Mouse (Mus musculus) kidney, postnatal 14 days (tissue): ENCODE results near the gene Lin7b.
"Not testable (repeated sequence)": the region's sequence is repeated elsewhere in the genome, so short reads cannot be mapped to it uniquely, and the experiment has no call there.

Experiments
- DNase-seq: peaks from one replicate; pipeline ENCODE4 v3.0.0; 2022; ENCODE audit warnings: mixed read lengths

Gene Lin7b

DNA sequence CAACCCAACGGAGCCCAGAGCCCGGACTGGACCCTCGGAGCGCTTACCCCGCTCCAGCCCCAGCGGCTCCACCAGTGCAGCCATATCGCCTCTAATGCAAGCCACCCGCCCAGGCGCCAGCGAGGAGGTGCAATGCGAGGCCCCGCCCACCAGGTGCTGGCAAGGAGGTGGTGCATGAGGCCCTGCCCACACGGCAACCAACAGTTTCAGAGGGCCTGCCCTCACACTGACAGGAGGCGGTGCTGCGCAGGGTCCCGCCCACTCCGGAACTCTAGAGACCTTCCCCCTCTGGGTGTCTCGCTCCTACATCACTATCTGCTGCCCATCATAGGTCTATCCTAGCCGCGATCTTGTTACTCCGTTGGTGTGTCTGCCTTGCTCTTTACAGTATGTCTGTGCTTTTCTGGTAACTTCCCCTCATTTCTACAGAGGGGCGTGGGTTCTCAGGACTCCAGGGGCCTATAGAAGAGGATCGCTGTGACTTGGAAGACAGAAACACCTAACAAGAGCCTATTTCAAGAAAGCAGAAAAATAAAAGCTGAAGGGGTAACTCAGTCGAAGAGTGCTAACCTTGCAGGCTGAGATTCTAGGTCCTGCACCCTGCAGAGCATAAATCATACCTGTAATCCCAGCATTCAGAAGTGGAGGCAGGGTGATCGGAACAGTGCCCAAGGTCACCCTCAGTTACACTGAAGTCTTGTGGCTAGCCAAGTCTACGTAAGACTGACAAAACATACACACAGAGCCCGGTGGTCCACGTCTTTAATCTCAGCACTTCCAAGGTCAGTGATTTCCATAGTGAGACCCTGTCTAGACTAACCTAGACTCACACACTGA is at the start of gene Lin7b:
Lin7b (minus strand) TSS at position 109 of the 837 bp plus-strand sequence.
- DNase-seq, result peak; percentile 92

DNA sequence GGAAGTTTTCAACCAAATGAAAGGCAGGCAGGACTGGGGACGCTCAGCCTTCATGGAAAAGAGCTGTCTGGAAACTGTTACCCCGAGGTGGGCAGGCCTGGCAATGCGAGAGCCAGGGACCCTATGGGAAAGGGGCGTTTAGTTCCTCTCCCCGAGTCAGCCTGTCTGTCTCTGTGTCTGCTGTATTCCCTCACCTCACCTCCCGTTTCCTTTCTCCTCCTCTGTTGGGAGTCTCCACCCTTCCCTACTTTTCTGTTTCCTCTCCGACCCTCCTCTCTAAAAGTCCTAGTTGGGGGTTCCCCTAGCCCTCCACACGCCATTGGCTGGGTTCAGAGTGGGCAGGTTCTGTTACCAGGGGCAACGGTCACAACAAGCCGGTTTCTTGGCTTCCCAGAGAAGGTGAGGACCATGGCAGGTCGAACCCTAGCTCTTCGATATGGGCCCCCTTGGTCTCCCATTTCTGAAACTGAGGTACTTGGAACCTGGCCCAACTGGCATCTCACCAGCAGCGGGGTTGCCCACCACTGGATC is 47.6 kb upstream of the Lin7b start:
- no peak for DNase-seq

DNA sequence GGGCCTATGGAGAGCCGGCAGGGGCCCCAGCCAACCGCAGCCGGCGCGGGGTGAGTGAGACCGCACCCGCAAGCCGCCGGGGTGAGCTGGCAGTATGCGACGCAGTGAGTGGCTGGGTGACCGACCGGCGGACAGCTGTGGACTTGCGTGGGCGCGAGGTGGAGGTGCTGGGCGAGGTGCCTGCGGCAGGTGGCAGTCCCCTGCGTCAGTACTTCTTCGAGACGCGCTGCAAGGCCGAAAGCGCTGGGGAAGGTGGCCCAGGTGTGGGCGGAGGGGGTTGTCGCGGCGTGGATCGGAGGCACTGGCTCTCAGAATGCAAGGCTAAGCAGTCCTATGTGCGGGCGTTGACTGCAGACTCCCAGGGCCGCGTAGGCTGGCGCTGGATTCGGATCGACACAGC is 45.3 kb upstream of the Lin7b start:
- DNase-seq, result no peak

DNA sequence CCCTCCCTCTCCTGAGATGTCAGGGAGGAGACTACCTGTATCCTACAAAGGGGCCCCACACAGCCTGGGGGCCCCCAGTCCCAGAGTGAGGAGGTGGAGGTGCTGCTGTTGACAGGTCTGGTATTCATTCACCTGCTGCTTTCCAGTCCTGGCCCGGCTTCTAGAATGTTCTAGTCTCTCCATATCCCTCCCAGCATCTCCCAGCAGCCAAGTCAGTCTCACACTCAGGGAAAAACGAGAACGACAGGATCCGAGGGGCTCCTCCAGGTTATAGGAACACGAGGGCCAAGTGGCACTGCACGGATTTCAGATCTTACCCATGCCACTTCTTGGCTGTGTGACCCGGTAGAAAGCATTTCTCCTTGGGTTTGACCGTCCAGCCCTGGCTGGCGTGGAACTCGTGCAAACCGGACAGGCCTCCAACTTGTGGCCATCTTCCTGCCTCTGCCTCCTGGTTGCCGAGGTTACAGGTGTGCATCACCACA is 44.4 kb upstream of the Lin7b start:
- DNase-seq, result no peak

DNA sequence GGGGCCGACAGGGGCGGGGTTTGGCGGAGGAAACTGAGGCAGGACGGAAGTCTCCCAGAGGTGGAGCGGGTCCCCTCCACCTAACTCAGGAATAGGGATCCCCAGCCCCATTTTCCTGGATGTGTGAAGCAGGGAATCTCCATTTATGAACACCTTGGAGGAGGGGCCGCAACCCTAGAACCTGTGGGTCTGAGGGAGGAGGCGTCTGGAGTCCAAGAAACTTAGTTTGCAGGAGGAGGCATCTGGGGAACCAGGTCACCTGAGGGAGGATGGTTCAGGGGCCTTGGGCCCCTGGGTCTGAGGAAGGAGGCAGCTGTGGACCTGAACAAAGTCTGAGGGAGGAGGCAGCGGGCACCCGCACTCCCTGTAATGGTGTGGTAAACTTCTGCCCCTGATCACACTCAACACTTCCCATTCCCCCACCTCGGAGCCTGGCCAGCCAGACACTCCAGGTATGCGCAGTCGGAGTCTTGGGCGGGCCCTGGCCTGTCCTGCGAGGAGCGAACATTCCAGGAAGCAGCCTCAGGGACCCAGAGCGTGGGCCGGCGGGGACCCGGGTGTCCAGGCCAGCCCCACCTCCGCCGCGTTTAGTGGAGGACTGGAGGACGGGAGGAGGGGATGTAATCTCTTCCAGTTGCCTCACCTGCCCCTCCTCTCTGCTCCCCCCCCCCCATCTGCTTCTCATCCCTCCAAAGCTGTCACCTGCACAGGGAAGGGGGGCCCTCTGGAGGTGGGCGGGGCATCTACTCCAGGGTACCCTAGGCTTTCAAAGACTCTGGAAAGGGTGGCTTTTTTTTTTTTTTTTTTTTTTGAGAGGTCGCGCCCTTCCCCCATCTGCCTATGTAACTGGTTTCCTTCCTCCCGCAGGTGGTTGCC is 43.7 kb upstream of the Lin7b start:
- DNase-seq, result peak; percentile 41

DNA sequence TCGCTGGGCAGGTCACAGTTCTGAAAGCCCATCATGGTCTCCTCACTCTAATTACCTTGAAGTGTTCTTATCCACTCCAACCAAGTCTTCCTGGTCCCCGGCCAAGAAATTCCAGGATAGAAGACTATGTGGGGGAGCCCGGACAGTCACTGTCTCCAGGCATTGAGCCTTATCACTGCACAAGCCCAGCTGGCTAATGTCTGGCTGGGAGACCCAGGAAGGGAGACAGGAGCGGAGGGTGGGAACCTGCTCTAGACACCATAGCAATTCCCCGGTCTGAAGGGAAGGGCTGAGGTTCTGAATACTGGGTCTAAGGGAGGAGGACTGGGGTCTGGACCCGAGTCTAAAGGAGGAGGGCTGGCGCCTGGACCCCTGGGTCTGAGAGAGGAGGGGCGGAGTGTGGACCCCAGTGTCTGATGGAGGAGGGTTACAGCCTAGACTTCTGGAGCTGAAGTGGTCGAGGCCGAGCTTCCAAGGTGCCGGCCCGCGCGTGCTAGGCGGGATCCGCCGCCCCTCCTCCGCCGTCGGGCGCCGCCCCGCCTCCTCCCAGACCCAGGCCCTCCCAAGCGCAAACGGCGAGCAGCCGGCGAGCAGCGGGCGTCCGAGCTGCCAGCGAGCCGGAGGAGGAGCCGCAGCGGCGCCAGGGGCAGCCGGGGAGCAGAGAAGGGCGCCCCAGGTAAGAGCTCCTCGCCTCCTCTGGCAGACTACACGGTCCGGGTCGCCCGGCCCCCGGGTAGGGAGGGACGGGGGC is 42.9 kb upstream of the Lin7b start, which contains the start of gene Ntf5:
Ntf5 (plus strand) TSS at position 583 of the 751 bp plus-strand sequence.
- peak; percentile 53 for DNase-seq

DNA sequence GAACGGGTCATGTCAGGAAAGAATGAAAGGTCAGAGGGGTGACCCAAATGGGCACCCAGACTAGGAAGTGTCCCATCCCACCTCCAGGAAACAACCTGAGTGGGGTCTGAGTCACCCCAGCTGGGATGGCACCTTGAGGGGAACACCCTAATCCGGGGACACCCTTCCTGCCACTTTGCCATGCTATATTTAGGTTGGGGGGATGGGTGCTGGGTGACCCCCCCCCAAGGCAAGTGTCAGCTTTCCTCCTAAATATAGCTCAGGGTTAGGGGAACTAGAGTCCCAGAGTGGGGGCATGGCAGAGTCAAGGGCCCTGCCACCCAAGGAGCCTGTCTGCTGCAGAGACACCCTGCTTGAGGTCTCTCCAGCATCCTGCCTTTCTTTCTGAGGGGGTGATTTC is 42.0 kb upstream of the Lin7b start:
- DNase-seq, result no peak

DNA sequence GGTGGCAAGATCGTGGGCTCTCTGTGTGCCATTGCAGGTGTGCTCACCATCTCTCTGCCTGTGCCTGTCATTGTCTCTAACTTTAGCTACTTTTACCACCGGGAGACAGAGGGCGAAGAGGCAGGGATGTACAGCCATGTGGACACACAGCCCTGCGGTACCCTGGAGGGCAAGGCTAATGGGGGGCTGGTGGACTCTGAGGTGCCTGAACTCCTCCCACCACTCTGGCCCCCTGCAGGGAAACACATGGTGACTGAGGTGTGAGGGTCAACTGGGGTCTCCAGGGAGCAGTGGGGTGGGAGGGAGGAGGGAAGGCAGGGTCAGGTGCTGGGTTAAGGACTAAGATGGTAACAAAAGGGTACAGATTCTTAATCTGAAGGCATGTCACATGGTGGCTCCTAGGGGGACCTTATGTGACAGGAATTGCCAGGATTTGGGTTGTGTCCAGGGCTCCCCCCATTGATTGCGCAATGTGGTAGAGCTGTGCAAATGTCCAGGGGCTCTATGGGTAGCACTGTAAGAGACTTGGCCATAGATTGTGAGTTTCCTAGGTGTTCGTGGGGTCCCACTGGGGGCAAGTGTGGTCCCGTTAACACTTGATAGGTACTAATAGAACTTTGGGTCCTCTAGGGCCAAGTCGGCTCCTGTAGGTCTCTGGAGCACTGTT is 39.2 kb upstream of the Lin7b start:
- DNase-seq, result no peak

DNA sequence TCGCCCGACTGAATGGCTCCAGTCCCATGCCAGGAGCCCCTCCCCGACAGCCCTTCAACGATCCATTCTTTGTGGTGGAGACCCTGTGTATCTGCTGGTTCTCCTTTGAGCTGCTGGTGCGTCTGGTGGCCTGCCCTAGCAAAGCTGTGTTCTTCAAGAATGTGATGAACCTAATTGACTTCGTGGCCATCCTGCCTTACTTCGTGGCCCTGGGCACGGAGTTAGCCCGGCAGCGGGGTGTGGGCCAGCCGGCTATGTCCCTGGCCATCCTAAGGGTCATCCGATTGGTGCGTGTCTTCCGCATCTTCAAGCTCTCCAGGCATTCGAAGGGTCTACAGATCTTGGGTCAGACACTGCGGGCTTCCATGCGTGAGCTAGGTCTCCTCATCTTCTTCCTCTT is 38.6 kb upstream of the Lin7b start:
- DNase-seq, result no peak

DNA sequence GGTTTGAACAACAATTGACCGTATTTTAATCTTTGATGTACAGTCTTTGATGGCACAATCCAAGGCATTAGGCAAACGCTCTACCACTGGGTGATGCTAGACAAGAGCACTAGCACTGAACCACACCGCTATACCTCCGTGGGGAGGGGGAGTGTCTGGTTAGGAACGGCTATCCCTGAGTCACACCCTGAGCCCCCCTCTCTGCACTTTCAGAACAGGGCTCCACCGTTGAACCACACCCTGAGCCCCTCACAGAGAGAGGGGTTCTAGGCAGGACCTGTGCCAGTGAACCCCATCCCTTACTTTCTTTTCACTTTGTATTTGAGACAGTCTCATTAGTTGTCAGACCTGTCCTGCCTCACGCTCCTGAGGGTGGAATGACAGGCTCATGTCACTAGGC is 38.0 kb upstream of the Lin7b start:
- DNase-seq, result no peak

DNA sequence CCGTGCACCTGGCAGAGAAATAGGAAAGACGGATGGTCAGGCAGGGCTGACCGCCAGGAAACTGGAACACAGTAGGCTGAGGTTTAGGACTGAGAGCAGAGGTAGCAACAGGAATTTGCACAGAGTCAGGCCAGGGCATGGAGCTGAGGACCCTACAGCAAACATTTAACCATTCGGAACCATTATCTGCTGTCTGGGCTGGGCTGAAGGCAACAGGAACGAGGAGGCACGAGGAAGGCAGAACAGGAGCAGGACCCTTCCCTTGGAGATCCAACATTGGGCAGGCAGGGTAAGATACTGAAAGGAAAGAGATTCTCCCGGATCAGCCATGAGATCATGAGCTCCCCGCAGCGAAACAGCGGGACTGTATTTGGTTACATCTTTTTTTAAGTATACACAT is 37.5 kb upstream of the Lin7b start:
- DNase-seq, result no peak

DNA sequence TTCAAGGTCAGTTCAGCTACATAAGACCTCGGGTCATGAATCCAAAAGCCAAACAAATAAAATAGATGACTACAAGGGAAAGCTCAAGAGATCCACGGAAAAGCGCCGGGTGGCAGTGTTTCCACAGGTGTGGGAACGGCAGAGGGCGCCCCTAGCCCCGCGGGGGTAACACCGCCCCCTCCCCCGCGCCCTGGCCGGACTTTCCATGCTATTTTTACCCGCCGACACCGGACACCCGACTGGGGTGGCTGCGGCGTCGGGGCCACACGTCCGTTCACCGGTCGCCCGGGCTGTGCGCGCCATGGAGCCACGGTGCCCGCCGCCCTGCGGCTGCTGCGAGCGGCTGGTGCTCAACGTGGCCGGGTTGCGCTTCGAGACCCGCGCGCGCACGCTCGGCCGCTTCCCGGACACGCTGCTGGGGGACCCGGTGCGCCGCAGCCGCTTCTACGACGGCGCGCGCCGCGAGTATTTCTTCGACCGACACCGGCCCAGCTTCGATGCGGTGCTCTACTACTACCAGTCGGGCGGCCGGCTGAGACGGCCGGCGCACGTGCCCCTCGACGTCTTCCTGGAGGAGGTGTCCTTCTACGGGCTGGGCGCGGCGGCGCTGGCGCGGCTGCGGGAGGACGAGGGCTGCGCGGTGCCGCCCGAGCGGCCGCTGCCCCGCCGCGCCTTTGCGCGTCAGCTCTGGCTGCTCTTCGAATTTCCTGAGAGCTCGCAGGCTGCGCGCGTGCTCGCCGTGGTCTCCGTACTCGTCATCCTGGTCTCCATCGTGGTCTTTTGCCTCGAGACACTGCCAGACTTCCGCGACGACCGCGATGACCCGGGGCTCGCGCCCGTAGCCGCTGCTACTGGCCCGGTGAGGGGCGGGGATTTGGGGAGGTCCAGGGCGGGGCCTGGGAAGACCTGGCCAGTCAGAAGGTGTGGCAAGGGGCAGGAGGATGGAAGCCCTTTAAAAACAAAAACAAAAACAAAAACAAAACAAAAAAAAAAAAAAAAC is 36.1 kb upstream of the Lin7b start:
- peak; percentile 49 for DNase-seq

DNA sequence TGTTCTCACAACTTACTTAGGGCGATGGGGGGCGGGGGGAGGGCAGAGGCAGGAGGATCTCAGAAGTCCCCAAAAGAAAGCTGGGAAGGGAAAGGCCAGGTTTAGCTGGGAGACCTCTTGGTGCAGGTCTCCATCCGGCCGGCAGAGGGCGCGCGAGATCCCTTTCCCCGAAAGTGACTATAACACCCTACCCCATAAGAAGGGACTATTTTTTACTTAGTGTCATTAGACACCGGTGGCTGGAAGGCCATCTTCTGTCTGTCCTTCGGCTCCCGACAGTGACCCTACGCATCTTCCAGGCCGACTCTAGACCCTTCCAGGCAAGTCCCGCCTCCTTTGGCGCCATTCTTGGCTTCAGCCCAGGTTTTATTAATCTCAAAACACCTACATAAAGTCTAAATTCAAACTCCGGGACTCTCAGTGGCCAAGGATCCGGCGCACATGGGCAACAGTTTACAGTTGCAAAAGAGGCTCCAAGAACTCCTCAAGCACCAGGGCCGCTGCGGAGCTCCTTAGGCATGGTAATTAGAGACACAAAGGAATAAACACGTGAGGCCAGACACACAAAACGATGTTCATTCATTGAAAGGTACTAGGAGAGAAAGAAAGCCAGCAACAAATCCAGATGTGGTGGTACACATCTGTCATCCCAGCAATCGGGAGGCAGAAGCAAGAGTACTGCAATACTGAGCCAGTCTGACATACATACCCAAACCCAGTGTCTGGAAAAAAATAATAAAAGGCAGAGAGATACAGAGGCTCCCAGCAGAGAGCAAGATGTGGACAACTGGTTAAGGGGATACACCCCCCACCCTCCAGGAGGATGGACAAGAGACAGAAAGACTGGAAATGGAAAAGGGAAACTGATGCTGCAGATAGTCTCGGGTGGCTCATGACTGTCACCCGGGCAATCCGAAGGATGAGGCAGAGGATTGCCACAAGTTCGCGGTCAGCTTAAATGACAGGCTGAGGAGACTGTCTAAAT is 35.0 kb upstream of the Lin7b start, which contains the start of gene Kcna7:
Kcna7 (plus strand) TSS at position 563 of the 985 bp plus-strand sequence.
- peak; percentile 75 for DNase-seq

DNA sequence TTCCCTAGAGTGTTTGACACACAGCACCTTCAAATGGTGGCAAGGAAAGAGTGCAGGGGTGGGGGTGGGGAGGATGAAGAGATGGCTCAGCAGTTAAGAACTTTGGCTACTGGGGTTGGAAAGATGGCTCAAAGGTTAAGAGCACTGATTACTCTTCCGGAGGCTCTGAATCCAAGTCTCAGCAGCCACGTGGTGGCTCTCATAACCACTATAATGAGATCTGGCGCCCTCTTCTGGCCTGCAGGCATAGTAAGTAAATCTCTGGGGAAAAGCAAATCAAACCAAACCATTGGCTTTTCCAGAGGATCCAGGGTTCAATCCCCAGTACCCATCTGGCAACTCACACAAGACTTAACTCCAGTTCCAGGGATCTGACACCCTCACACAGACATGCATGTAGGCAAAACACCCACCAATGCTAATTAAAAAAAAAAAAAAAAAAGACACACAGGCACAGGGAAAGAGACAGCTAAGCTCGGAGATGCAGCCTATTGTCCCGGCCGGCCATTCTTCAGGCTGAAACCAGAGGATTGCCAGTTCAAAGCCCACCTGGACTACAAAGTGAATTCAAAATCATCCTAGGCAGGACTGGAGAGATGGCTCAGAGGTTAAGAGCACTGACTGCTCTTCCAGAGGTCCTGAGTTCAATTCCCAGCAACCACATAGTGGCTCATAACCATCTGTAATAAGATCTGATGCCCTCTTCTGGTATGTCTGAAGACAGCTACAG is 33.3 kb upstream of the Lin7b start:
- peak; percentile 78 for DNase-seq

DNA sequence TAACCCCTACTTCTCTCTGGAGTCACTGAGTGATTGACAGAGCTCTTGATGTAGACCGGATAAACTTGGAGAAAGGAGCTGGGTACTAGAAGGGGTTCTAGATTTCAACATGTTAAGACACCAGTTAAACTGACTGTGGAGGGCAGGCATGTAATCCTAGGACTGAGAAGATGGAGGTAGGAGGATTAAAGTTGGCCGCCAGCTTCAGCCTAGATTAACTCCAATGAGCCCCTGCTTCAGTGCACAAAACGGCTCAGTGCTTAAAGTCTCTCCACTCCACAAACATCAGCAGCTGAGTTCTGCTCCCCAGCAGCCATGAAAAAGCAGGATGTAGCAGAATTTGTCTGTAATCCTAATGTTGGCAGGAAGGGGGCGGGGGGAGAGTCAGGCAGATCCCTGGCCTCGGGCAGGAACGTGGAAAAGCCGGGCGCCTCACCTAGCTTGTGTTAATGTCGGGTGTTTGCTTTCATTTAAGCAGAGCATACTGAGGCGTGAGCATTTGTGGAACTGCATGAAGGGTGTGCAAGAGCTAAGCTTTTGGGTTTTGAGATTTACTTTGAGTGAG is 31.2 kb upstream of the Lin7b start:
- no peak for DNase-seq

DNA sequence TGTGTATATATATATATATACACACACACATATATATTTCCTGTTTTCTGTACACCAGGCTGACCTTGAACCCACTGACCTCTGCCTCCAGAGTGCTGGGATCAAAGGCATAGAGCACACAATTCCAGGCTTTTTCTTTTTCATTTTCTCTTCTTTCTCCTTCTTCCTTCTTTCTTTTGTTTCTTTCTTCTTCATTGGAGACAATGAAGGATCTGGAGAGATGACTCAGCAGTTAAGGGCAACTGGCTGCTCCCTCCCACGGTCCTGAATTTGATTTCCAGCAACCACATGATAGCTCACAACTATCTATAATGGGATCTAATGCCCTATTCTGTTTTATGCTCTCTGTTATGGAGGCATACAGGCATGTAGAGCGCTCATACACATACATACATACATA is 26.4 kb upstream of the Lin7b start:
- no peak for DNase-seq

DNA sequence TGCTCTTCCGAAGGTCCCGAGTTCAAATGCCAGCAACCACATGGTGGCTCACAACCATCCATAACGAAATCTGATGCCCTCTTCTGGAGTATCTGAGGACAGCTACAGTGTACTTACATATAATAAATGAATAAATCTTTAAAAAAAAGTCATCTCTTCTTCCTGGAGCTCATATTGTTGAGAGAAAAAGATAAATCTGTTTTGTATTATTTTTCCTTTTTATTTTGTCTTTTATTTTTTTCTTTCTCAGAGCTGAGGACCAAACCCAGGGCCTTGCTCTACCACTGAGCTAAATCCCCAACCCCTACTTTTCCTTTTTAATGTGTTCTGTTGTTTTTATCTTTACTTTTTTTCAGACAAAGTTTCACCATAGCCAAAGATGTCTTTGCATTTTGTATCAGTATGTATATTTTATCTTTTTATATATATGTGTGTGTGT is 26.0 kb upstream of the Lin7b start:
- DNase-seq, result not testable (repeated sequence)
